Mouse (Mus musculus) forebrain, postnatal 0 days (tissue): ENCODE measurements at regions not wholly inside any gene's neighbourhood (a gene's known extent, or its start where the extent isn't known, plus 50 kb on each side); places are given as distances from the start of the nearest gene placed in this dataset.

Experiments used
- ATAC-seq: fragments of 200-750 bp; cut with Nextera tagmentation; 2 replicates; pipeline ENCODE4 v1.8.0; 2017; ENCODE audit warnings: mild to moderate bottlenecking, moderate library complexity
- DNase-seq: peaks from one replicate; pipeline ENCODE4 v3.0.0-alpha.2; 2015
- H3K27ac ChIP-seq: fragments of 300-500 bp; sonication (generic); 2 replicates; pipeline ENCODE4 v1.5.1; 2014; ENCODE audit warnings: low read depth, mild to moderate bottlenecking, antibody characterized with exemption, low read length, moderate library complexity, mixed read lengths
- H3K27me3 ChIP-seq: fragments of 300-500 bp; sonication (generic); 2 replicates; pipeline ENCODE4 v1.6.1; 2014; ENCODE audit warnings: mild to moderate bottlenecking, low read length, mixed read lengths; ENCODE audit not compliant: insufficient read depth
- H3K36me3 ChIP-seq: fragments of 300-500 bp; sonication (generic); 2 replicates; pipeline ENCODE4 v1.6.1; 2014; ENCODE audit warnings: mild to moderate bottlenecking, moderate library complexity; ENCODE audit not compliant: insufficient read depth
- H3K4me1 ChIP-seq: fragments of 300-500 bp; sonication (generic); 2 replicates; pipeline ENCODE4 v1.6.1; 2014; ENCODE audit warnings: antibody characterized with exemption; ENCODE audit not compliant: insufficient read depth
- H3K4me2 ChIP-seq: fragments of 300-500 bp; sonication (generic); 2 replicates; pipeline ENCODE4 v1.6.1; 2014; ENCODE audit warnings: low read depth, mild to moderate bottlenecking, moderate library complexity
- H3K4me3 ChIP-seq: fragments of 300-500 bp; sonication (generic); 2 replicates; pipeline ENCODE4 v1.5.1; 2014; ENCODE audit warnings: low read depth, low read length, mixed read lengths
- H3K9ac ChIP-seq: fragments of 300-500 bp; sonication (generic); 2 replicates; pipeline ENCODE4 v1.6.1; 2014; ENCODE audit warnings: mild to moderate bottlenecking
- H3K9me3 ChIP-seq: fragments of 300-500 bp; sonication (generic); 2 replicates; pipeline ENCODE4 v1.6.1; 2016; ENCODE audit warnings: low read length
- CTCF ChIP-seq: sonication (generic); IDR thresholded peaks from 2 replicates; pipeline ENCODE4 v1.5.1; 2016; ENCODE audit warnings: antibody characterized with exemption, control low read depth, low read depth
- WGBS: fragments of 180-500 bp; shearing (Covaris S2); extraction: QIAGEN DNeasy Blood & Tissue Kit; methylation state at CpG from one replicate; pipeline ENCODE4 v1.1.7; 2014; 5-methylcytosine and 5-hydroxymethylcytosine counted together

DNA sequence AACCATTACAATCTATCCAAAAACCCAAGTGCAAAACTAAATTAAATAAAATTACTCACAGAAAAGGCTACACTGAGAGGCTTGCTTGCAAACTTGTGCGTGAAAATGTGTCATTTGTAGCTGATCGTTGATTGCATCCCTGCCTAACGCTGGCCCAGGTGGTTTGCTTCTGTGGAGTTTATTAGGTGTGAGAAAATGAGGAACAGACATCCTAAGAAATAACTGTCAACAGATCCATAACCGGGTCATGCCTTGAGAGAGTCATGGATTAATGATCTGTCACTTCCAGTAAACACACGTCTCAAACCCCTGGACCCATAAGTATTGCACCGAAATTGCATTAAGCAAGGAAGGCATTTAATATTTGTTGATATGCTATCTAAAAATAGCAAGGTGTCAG is 73.4 kb upstream of the Tmem18 start:
- Histone ChIP-seq H3K4me2 (no peak overlapping the region), H3K9ac (no peak overlapping the region), H3K4me3 (no peak overlapping the region), H3K9me3 (no peaks in the 10 kb centered on the region), H3K27me3 (no peaks in the 10 kb centered on the region), H3K27ac (no peak overlapping the region), H3K4me1 (no peaks in the 10 kb centered on the region), H3K36me3 (no peaks in the 10 kb centered on the region)
- 94% methylated on average over 6 of the region's 6 CpGs for WGBS
- ATAC-seq (no peak), DNase-seq (no peak)
- TF ChIP-seq CTCF = no peak

DNA sequence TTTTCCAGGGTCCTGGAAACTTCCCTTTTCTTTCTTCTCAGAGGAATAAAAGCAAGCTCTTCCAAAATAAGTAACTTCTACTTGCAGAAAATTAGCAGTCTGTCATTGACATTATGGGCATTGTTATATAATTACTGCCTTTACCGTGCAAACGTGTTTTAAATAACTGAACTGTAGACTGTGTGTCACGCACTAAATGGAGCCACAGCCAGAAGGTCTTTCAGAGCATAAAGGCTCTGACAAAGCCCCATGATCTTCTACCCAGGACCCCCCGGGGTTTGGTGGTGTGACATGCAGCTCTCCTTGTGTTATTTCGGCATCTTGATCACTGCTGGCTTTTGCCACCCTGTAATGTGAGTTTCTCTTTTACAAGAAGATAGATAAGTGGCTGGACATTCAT is 100.9 kb upstream of the Tmem18 start:
- WGBS = 33% methylated on average over 5 of the region's 5 CpGs
- DNase-seq = no peak
- Histone ChIP-seq H3K9ac (no peak overlapping the region), H3K27me3 (no peaks in the 10 kb centered on the region), H3K4me2 (no peak overlapping the region), H3K36me3 (no peaks in the 10 kb centered on the region), H3K4me3 (no peak overlapping the region), H3K27ac (no peak overlapping the region), H3K9me3 (no peaks in the 10 kb centered on the region), H3K4me1 (no peaks in the 10 kb centered on the region)
- ATAC-seq = peak; percentile 66; the same call in 1 of the 2 replicates
- no peak for TF ChIP-seq CTCF

DNA sequence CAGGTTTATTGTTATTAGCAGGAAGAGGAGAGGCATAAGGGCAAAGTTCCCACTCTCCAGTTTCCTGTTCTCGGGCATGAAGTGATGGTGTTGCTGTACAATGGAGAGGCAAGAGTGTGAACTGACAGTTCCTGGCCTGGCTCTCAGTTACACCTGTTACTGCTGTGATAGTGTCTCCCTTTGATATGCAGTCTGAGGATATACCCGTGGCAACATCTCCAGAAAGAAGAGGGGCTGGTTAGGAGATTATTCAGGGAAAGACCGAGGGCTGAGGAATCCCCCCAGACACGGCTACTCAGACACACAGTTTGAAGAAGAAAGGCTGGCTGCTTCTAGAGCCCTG is 100.3 kb upstream of the Sntg2 start:
- no peaks in the 10 kb centered on the region for H3K27me3 ChIP-seq
- H3K4me3 ChIP-seq = no peak overlapping the region
- no peak overlapping the region for H3K4me2 ChIP-seq
- DNase-seq = no peak
- no peaks in the 10 kb centered on the region for H3K36me3 ChIP-seq
- H3K27ac ChIP-seq = no peak overlapping the region
- H3K9ac ChIP-seq = no peak overlapping the region
- H3K4me1 ChIP-seq = no peaks in the 10 kb centered on the region
- no peak for ATAC-seq
- no peaks in the 10 kb centered on the region for H3K9me3 ChIP-seq
- 73% methylated on average over 4 of the region's 4 CpGs for WGBS
- TF ChIP-seq CTCF = no peak

DNA sequence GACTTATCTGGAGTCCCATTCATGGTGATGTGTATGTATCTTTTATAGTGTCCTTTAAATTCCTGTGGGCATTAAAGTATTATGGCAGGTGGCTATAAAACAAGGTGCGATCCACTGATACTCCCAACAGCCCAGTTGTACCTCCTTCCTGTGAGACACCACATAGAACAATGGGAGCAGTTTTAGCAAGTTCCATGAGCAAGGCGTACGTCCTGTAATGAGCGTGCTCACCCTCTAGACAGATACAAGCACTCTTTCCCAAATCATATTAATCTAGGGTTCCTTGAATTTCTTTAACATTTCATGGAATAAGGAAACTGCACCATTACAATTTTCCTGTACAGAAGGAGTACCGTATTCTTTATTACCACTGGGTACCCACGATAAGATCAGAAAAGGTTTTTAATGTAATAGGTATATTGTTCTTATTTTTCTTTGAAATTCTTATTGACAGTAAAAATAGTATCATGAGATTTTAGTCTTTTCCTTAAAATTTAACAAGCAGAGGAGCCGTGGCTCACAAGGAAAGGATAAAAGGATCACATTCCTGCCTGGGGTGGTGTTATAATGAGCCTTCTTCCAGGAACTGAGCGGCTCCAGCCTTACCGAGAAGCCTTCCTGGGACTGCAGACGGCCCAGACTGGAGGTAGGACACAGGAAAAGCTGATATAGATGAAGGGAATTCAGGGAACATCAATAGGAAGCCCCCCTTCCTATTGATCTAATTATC is 99.7 kb upstream of the Sntg2 start:
- TF ChIP-seq CTCF = no peak
- H3K4me1 ChIP-seq = no peaks in the 10 kb centered on the region
- no peaks in the 10 kb centered on the region for H3K9me3 ChIP-seq
- H3K36me3 ChIP-seq = no peaks in the 10 kb centered on the region
- no peak overlapping the region for H3K9ac ChIP-seq
- no peaks in the 10 kb centered on the region for H3K27me3 ChIP-seq
- WGBS = 73% methylated on average over 10 of the region's 10 CpGs
- no peak overlapping the region for H3K4me2 ChIP-seq
- H3K27ac ChIP-seq = no peak overlapping the region
- ATAC-seq (no peak), DNase-seq (no peak)
- no peak overlapping the region for H3K4me3 ChIP-seq

DNA sequence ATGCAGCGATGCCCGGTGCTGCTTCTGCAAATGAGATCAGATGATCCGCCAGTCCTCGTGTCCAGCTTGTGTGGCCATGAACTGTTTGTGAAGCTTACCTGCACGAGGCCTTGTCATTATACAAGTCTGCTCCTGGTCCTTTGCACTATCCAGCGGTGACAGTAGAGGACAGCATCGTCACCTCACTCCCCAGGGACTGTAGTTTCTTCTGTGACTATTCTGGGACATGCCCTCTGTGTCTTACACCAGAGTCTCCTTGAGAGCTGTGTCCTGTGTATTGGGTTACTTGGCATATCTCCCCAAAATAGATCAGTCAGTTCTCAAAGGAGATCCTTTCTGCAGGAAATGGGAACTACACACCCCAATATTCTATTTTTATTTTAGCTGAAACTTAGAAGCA is 94.0 kb upstream of the Sntg2 start:
- Histone ChIP-seq H3K4me3 (no peak overlapping the region), H3K9me3 (no peaks in the 10 kb centered on the region), H3K27me3 (no peaks in the 10 kb centered on the region), H3K4me2 (no peak overlapping the region), H3K36me3 (no peaks in the 10 kb centered on the region), H3K4me1 (no peaks in the 10 kb centered on the region), H3K27ac (no peak overlapping the region), H3K9ac (no peak overlapping the region)
- WGBS = 80% methylated on average over 7 of the region's 7 CpGs
- DNase-seq = no peak
- ATAC-seq = no peak
- TF ChIP-seq CTCF = no peak

DNA sequence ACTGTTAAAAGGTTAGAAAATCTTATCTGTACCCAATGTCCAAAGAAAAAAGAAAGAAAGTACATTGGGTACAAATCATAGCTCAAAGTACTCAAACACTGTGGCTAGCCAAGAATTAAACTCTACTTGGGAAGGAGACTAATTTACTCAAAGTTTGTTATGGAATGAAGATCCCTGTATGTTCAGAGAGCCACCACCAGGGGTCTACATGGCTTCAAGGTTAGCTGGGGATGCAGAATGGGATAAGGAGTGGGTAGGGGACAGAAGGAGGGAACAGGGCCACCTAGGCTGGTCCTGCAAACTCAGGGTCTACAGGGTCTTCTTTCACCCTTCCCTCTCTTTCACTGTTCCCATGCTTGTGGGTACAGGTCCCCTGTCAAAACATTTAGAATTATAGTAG is 77.4 kb upstream of the Sntg2 start:
- no peaks in the 10 kb centered on the region for H3K36me3 ChIP-seq
- no peaks in the 10 kb centered on the region for H3K4me1 ChIP-seq
- no peak overlapping the region for H3K9ac ChIP-seq
- peak; percentile 46 for TF ChIP-seq CTCF
- no peak overlapping the region for H3K27ac ChIP-seq
- no peak overlapping the region for H3K4me3 ChIP-seq
- no peaks in the 10 kb centered on the region for H3K27me3 ChIP-seq
- no peak overlapping the region for H3K4me2 ChIP-seq
- DNase-seq = no peak
- ATAC-seq = no peak
- no peaks in the 10 kb centered on the region for H3K9me3 ChIP-seq

DNA sequence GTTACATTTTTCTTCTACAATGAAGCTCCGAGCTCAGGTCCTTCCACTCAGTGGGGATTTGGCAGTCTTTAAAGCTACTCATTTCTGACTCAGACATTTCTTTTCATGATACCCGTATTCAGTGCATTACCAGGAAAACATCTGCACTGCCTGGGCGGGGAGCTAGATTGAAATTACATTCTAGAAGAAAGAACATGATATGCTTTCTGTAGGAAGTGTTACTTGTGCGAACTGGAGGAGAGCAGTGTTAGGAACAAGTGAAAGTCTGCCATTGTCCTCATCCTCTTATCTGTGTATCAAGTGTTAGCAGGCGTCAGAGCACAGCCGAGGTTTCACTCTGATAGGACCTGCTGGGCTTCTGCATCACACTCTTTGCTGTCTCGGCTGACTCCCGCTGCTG is 61.7 kb upstream of the Sntg2 start:
- Histone ChIP-seq H3K9ac (no peak overlapping the region), H3K36me3 (no peaks in the 10 kb centered on the region), H3K9me3 (no peaks in the 10 kb centered on the region), H3K4me2 (no peak overlapping the region), H3K4me1 (no peaks in the 10 kb centered on the region), H3K27ac (no peak overlapping the region), H3K4me3 (no peak overlapping the region), H3K27me3 (no peaks in the 10 kb centered on the region)
- 67% methylated on average over 8 of the region's 8 CpGs for WGBS
- ATAC-seq (no peak), DNase-seq (no peak)
- no peak for TF ChIP-seq CTCF
